Mouse (Mus musculus) liver, embryonic 15.5 days (tissue): ENCODE data around the gene Stap2. TPM values are rescaled to one million over a fixed set of nuclear protein-coding genes. Genes with fewer than 3 reads are reported as not detected.

ENCODE experiments used
- ATAC-seq: fragments of 200-750 bp; cut with Nextera tagmentation; 2 replicates; pipeline ENCODE4 v1.8.0; 2017; ENCODE audit warnings: moderate number of reproducible peaks, mild to moderate bottlenecking, moderate library complexity; ENCODE audit not compliant: insufficient read depth
- H3K27ac ChIP-seq: fragments of 300-500 bp; sonication (generic); replicated peaks from 2 replicates; pipeline ENCODE4 v1.5.1; 2015; ENCODE audit warnings: mild to moderate bottlenecking, inconsistent platforms
- H3K27me3 ChIP-seq: fragments of 300-500 bp; sonication (generic); 2 replicates; pipeline ENCODE4 v1.6.1; 2015; ENCODE audit warnings: mild to moderate bottlenecking, inconsistent platforms
- H3K36me3 ChIP-seq: fragments of 300-500 bp; sonication (generic); replicated peaks from 2 replicates; pipeline ENCODE4 v1.6.1; 2015; ENCODE audit warnings: moderate library complexity, mild to moderate bottlenecking, inconsistent platforms
- H3K4me1 ChIP-seq: fragments of 300-500 bp; sonication (generic); replicated peaks from 2 replicates; pipeline ENCODE4 v1.6.1; 2015; ENCODE audit warnings: inconsistent platforms
- H3K4me2 ChIP-seq: fragments of 300-500 bp; sonication (generic); 2 replicates; pipeline ENCODE4 v1.6.1; 2015; ENCODE audit warnings: moderate library complexity, mild to moderate bottlenecking, inconsistent platforms
- H3K4me3 ChIP-seq: fragments of 300-500 bp; sonication (generic); replicated peaks from 2 replicates; pipeline ENCODE4 v1.5.1; 2015; ENCODE audit warnings: mild to moderate bottlenecking, inconsistent platforms
- H3K9ac ChIP-seq: fragments of 300-500 bp; sonication (generic); 2 replicates; pipeline ENCODE4 v1.6.1; 2015; ENCODE audit warnings: moderate library complexity, mild to moderate bottlenecking, inconsistent platforms
- H3K9me3 ChIP-seq: fragments of 300-500 bp; sonication (generic); replicated peaks from 2 replicates; pipeline ENCODE4 v1.6.1; 2016; ENCODE audit warnings: inconsistent platforms
- WGBS: fragments of 180-500 bp; shearing (Covaris S2); methylation state at CpG from one replicate; pipeline ENCODE4 v1.1.7; 2015; ENCODE audit warnings: mixed read lengths; ENCODE audit not compliant: insufficient replicate concordance; 5-methylcytosine and 5-hydroxymethylcytosine counted together
- polyA plus RNA-seq: library from polyadenylated mRNA; unstranded; fragments of >200 nt; fragmentation: Nextera tagmentation; extraction: Ambion mirVana; gene quantifications from 2 replicates; pipeline ENCODE4 v1.2.1, GENCODE M21; 2015

Stap2 gene
- polyA plus RNA-seq, 1 experiment from 2014 or later: 3.3 TPM

GRCm38 (mm10) chr17:55999794-56000499 lies 5.4 kb downstream of the Stap2 start:
- WGBS: 12% methylated on average over 30 of the region's 30 CpGs
- Histone ChIP-seq H3K9ac (no peak overlapping the region), H3K27me3 (peaks cover 19% of the 10 kb centered on the region), H3K36me3 (no peaks in the 10 kb centered on the region), H3K4me2 (peak overlapping the region; percentile 21; the same call in 1 of the 2 replicates), H3K4me1 (0 out of 2 replicates have a peak, but pooled peaks cover 7% of the 10 kb centered on the region), H3K27ac (no peak overlapping the region), H3K9me3 (no peaks in the 10 kb centered on the region), H3K4me3 (no peak overlapping the region)
- no peak for ATAC-seq

GRCm38 (mm10) chr17:55996007-55996406 lies 9.4 kb downstream of the Stap2 start:
- H3K9ac ChIP-seq: no peak overlapping the region
- H3K27me3 ChIP-seq: peaks cover 16% of the 10 kb centered on the region
- 71% methylated on average over 15 of the region's 15 CpGs for WGBS
- 0 out of 2 replicates have a peak, but pooled peaks cover 7% of the 10 kb centered on the region for H3K4me1 ChIP-seq
- ATAC-seq: no peak
- no peak overlapping the region for H3K27ac ChIP-seq
- H3K4me3 ChIP-seq: no peak overlapping the region
- H3K36me3 ChIP-seq: no peaks in the 10 kb centered on the region
- no peak overlapping the region for H3K4me2 ChIP-seq
- no peaks in the 10 kb centered on the region for H3K9me3 ChIP-seq

DNA sequence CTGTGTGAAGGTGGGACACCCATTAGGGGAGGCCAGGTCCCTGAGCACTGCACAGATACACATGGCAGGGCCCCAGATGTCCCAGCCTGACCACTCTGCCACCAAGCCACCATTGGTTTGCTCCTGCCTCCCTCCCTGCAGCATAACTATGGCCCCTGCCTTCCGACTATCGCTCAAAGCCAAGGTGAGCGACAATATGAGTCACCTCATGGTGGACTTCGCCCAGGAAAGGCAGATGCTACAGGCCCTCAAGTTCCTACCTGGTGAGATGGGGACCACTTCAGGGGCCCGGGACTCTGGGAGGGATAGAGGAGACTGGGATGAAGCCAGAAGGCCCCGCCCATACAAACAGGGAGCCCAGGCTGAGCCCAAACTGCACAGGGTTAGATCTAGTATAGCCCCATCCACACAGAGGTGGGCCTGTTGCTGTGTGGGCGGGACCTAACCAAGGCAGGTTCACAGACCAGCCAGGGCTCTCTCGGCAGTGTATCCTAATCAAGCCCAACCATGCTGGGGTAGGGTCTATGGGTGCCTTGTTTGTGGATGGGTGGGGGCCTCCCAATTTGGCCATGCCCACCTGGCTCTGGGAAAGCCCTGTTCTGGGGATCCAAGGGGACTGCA lies 15.0 kb downstream of the Stap2 start:
- no peak overlapping the region for H3K27ac ChIP-seq
- H3K4me3 ChIP-seq: no peak overlapping the region
- H3K9me3 ChIP-seq: no peaks in the 10 kb centered on the region
- H3K27me3 ChIP-seq: peaks cover 28% of the 10 kb centered on the region
- H3K9ac ChIP-seq: no peak overlapping the region
- no peak overlapping the region for H3K4me2 ChIP-seq
- ATAC-seq: 0 out of 2 replicates have a peak, but pooled peaks have one; percentile 31
- 51% methylated on average over 8 of the region's 8 CpGs for WGBS
- no peaks in the 10 kb centered on the region for H3K36me3 ChIP-seq
- H3K4me1 ChIP-seq: no peaks in the 10 kb centered on the region

DNA sequence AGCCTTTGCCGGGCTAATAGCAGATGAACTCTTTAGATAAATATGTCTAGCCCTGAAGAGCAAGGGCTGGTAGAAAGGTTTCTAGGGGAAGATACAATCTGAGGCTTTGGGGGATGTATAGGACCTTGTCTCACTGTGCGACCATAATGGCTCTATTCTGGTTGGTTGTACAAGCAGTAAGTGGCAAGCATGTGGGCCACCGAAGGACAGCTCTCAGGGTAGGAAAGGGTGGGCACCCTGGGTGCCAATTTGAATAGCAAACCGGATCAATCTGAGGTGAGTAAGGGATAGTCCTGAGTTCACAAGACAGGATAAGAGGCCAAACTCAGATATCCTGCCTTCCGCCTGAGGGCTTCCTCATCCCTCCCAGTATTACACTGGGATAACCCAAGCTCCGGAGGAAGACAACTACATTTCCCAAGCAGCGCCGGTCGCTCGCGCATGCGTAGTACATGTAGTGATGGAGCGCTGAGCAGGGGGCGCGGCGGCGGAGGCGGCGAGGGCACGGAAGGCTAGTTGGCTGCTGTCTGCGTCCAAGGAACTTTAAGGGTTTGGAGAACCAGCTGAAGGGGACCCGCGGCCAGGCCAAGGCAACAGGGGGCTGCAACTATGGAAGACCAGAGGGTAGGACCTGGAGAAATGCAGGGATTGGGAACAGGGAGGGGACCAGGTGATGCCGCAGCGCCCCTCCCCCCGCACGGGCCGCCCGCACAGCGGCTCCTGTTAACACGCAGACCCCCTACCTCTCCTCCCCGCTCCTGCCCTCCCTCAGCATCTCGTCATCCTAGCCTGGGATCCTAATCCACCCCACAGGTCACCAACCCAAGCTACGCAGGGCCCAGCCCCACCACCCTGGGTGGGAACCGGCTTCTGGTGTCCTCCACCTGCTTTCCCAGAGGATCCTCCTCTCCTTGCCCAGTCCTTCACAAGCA lies 19.1 kb downstream of the Stap2 start, which contains the start of gene Fsd1:
Gene Fsd1, plus strand, starts transcription at position 480 of the 932 bp plus-strand sequence.
- Histone ChIP-seq H3K4me2 (0 out of 2 replicates have a peak within 1 kb of the TSS, but pooled peaks have one; percentile 23), H3K27ac (no peak within 1 kb of the TSS), H3K9me3 (no peaks in the 10 kb centered on the region), H3K27me3 (peaks cover 34% of the 10 kb centered on the region), H3K36me3 (no peaks in the 10 kb centered on the region), H3K4me3 (no peak within 1 kb of the TSS), H3K9ac (no peak within 1 kb of the TSS), H3K4me1 (no peaks in the 10 kb centered on the region)
- 9% methylated on average over 35 of the region's 35 CpGs for WGBS
- no peak for ATAC-seq

DNA sequence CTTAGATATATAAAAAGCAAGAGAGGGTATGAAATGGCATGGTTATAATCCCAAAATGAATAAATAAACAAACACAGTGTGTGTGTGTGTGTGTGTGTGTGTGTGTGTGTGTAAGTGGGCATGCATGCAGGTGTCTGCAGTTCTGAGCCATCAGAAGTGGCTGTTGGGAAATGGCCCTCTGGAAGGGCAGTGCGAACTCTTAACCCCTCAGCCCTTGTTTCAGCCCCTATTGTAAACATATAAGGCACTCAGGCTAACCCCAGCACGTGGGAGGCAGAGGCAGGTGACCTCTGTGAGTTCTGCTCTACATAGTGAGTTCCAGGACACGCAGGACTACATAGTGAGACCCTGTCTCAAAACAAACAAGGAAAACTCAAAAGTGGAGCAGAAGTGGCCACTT lies 28.1 kb downstream of the Stap2 start:
- no peaks in the 10 kb centered on the region for H3K36me3 ChIP-seq
- peak; percentile 55; the same call in 1 of the 2 replicates for ATAC-seq
- H3K4me1 ChIP-seq: peaks cover 10% of the 10 kb centered on the region; the same call in 1 of the 2 replicates
- H3K27me3 ChIP-seq: peaks cover 17% of the 10 kb centered on the region
- H3K27ac ChIP-seq: no peak overlapping the region
- no peak overlapping the region for H3K9ac ChIP-seq
- H3K4me2 ChIP-seq: no peak overlapping the region
- no peaks in the 10 kb centered on the region for H3K9me3 ChIP-seq
- 36% methylated on average over 3 of the region's 3 CpGs for WGBS
- no peak overlapping the region for H3K4me3 ChIP-seq

DNA sequence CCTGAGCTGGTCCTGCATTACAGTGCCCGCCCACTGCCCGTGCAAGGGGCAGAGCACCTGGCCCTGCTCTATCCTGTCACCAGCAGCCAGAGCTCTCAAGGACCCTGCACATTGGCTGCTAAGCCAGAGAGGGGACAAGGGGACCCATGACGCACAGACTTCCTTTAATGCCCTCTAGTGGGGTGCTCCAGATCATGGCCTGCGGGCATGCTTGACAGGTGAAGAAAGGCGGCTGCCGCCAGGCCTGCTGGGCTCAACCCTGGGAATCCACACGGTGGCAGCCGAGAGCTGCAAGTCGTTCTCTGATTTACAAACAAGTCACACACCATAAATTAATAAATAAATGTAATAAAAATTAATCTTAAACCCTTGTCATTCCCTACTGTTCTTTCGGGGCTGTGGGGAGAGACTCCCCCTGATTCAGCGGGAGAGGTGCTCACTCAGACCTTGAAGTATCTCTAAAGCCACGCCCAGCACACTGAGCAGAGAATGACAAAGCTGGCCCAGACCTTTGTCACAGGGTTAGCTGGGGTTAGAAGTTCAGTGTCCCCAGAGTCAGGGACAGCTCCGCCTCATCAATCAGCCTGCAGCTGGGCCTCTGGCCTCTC lies 29.0 kb downstream of the Stap2 start:
- Histone ChIP-seq H3K27ac (no peak overlapping the region), H3K4me3 (no peak overlapping the region), H3K27me3 (peaks cover 26% of the 10 kb centered on the region), H3K9ac (no peak overlapping the region), H3K36me3 (no peaks in the 10 kb centered on the region), H3K9me3 (no peaks in the 10 kb centered on the region), H3K4me1 (peaks cover 10% of the 10 kb centered on the region; the same call in 1 of the 2 replicates), H3K4me2 (no peak overlapping the region)
- peak; percentile 57 for ATAC-seq
- WGBS: 15% methylated on average over 13 of the region's 13 CpGs

- H3K9ac ChIP-seq: no peak overlapping the region
- peaks cover 10% of the 10 kb centered on the region; the same call in 1 of the 2 replicates for H3K4me1 ChIP-seq
- no peak for ATAC-seq
- WGBS: 25% methylated on average over 22 of the region's 22 CpGs
- H3K27ac ChIP-seq: no peak overlapping the region
- H3K27me3 ChIP-seq: peaks cover 55% of the 10 kb centered on the region
- no peak overlapping the region for H3K4me3 ChIP-seq
- H3K4me2 ChIP-seq: no peak overlapping the region
- H3K36me3 ChIP-seq: peaks cover 13% of the 10 kb centered on the region
- no peaks in the 10 kb centered on the region for H3K9me3 ChIP-seq
These were observed 33.9 kb downstream of the Stap2 start for GRCm38 (mm10) chr17:55971453-55971852.

- no peaks in the 10 kb centered on the region for H3K9me3 ChIP-seq
- H3K36me3 ChIP-seq: peaks cover 23% of the 10 kb centered on the region
- H3K4me3 ChIP-seq: peak within 1 kb of the TSS; percentile 33
- WGBS: 8% methylated on average over 55 of the region's 55 CpGs
- H3K9ac ChIP-seq: no peak within 1 kb of the TSS
- no peak for ATAC-seq
- peaks cover 55% of the 10 kb centered on the region for H3K27me3 ChIP-seq
- H3K4me2 ChIP-seq: peak within 1 kb of the TSS; percentile 59
- peaks cover 7% of the 10 kb centered on the region; the same call in 1 of the 2 replicates for H3K4me1 ChIP-seq
- H3K27ac ChIP-seq: no peak within 1 kb of the TSS
These were observed 35.2 kb downstream of the Stap2 start, which contains the start of gene Shd for GRCm38 (mm10) chr17:55969966-55970891. TSS of gene Shd (plus strand) at chr17:55970467.

DNA sequence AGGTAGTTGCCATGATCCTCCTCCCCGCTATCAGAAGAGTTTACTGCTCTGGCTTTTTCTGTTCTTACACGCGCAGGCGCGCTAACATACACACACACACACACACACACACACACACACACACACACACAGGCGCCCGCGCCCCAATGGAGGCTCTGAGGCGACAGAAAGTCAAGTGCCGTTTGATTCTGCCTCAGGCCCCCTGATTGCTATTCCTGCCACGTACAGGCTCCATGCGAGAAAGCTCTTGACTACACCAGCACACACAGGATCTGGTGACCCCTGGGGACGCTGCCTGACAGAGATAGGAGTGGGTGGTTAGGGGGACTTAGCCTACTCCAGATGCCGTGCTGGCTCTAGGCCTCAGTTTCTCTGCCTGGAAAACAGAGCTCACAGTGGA lies 35.8 kb downstream of the Stap2 start:
- no peak overlapping the region for H3K4me2 ChIP-seq
- no peak overlapping the region for H3K27ac ChIP-seq
- 49% methylated on average over 14 of the region's 14 CpGs for WGBS
- H3K9me3 ChIP-seq: no peaks in the 10 kb centered on the region
- peaks cover 30% of the 10 kb centered on the region for H3K36me3 ChIP-seq
- no peak for ATAC-seq
- H3K4me3 ChIP-seq: no peak overlapping the region
- H3K27me3 ChIP-seq: peaks cover 55% of the 10 kb centered on the region
- H3K4me1 ChIP-seq: peaks cover 7% of the 10 kb centered on the region; the same call in 1 of the 2 replicates
- H3K9ac ChIP-seq: no peak overlapping the region
